Mouse (Mus musculus): ENCODE data around the gene Cacng8.

DNA sequence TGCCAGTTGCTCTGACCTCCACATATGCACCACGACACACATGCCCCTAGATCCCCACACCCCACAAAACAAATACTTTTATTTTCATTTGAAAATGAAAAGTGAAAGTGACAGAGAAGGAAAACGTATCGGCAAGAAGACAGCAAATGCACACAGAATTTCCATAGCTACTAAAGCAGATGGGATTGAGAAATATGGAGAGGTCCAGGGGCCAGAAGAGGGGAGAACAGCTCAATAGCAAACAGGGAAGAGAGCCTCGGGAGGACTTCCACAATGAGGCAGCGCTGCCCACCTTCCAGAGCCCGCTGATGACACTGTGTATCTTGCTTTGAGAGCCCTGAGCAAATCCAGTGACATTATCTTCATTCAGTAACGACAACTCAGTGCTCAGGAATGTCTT, 31.6 kb downstream of the Cacng8 start:
- no peak for TF ChIP-seq CTCF (IDR thresholded peaks at IDR 0.05 in 2 of 3, conservative IDR thresholded peaks at IDR 0.05 in 1 of 3; ENCODE audit: control insufficient read depth in 1 of 3, insufficient read depth in 1 of 3, low read depth in 2 of 3, low read length in 3 of 3, poor library complexity in 1 of 3, severe bottlenecking in 1 of 3)
- TF ChIP-seq JUND (IDR thresholded peaks at IDR 0.05; ENCODE audit: low read depth, low read length), result no peak
- TF ChIP-seq MAZ (IDR thresholded peaks at IDR 0.05; ENCODE audit: low read depth, low read length), result no peak
- no peak for TF ChIP-seq BHLHE40 (IDR thresholded peaks at IDR 0.05; ENCODE audit: borderline replicate concordance, low read depth, low read length)

All from MEL (cell line).